Mouse (Mus musculus) gastrocnemius, adult 8-10 months (tissue): ENCODE data around the gene Topbp1. TPM values are rescaled to one million over a fixed set of nuclear protein-coding genes. Genes with fewer than 3 reads are reported as not detected.
A peak's percentile ranks its signal among the peaks of the same experiment; 100 is the strongest.
"Not testable (repeated sequence)": the region's sequence is repeated elsewhere in the genome, so short reads cannot be mapped to it uniquely, and the experiment has no call there.

Experiments used
- DNase-seq, 2 experiments: peaks; one replicate each; pipeline ENCODE4 v3.0.0; 2022; ENCODE audit warnings: low spot score in 2 of 2
- total RNA-seq, 4 experiments: library from RNA; stranded (reverse); gene quantifications; 2 replicates each; pipeline ENCODE4 v1.2.4; 2022

Topbp1 gene
- total RNA-seq, 4 experiments from 2014 or later: 5.1 to 8.1 (median 6.4) TPM

- no peak for DNase-seq
Observed at GRCm38 (mm10) chr9:103348791-103349190, 43.8 kb downstream of the Topbp1 start.

GRCm38 (mm10) chr9:103353500-103354260 lies 48.7 kb downstream of the Topbp1 start:
- not testable (repeated sequence) for DNase-seq

- no peak for DNase-seq
Observed at GRCm38 (mm10) chr9:103357893-103358292, 52.9 kb downstream of the Topbp1 start.

GRCm38 (mm10) chr9:103358545-103358944 lies 53.5 kb downstream of the Topbp1 start:
- no peak for DNase-seq

- no peak for DNase-seq
Observed at GRCm38 (mm10) chr9:103360642-103361041, 55.6 kb downstream of the Topbp1 start.

GRCm38 (mm10) chr9:103363088-103363487 lies 58.1 kb downstream of the Topbp1 start:
- DNase-seq: no peak

GRCm38 (mm10) chr9:103363730-103364417 lies 58.9 kb downstream of the Topbp1 start:
- DNase-seq: peak in 1 of 2 experiments; percentile 5

- DNase-seq: peak; percentile 42 to 59
Observed at GRCm38 (mm10) chr9:103364601-103365289, 59.7 kb downstream of the Topbp1 start.

GRCm38 (mm10) chr9:103365290-103366247 lies 60.6 kb downstream of the Topbp1 start, which contains the start of gene Cdv3:
Cdv3 (minus strand) TSS chr9:103365840.
- peak; percentile 100 for DNase-seq

GRCm38 (mm10) chr9:103366356-103366755 lies 61.3 kb downstream of the Topbp1 start:
- no peak for DNase-seq

- DNase-seq: no peak
Observed at GRCm38 (mm10) chr9:103369951-103370350, 64.9 kb downstream of the Topbp1 start.

- no peak for DNase-seq
Observed at GRCm38 (mm10) chr9:103372271-103373010, 67.4 kb downstream of the Topbp1 start.

- no peak for DNase-seq
Observed at GRCm38 (mm10) chr9:103376346-103377320, 71.6 kb downstream of the Topbp1 start.

GRCm38 (mm10) chr9:103378686-103379085 lies 73.7 kb downstream of the Topbp1 start:
- DNase-seq: no peak

- DNase-seq: no peak
Observed at GRCm38 (mm10) chr9:103379199-103379598, 74.2 kb downstream of the Topbp1 start.

- DNase-seq: no peak
Observed at GRCm38 (mm10) chr9:103380566-103380965, 75.6 kb downstream of the Topbp1 start.

- DNase-seq: no peak
Observed at GRCm38 (mm10) chr9:103382989-103383388, 78.0 kb downstream of the Topbp1 start.

GRCm38 (mm10) chr9:103383576-103383975 lies 78.6 kb downstream of the Topbp1 start:
- no peak for DNase-seq
